ENCODE assay signal across 23 mouse cellular contexts in genomic region chr14:34232340-34232739, GRCm38 (mm10). TPM values are rescaled to one million over a fixed set of nuclear protein-coding genes. Genes with fewer than 3 reads are reported as not detected.
"Had no signal": no experiment of that assay in that cellular context is flagged by ENCODE, and none has a peak within 500 bp of the region (broad histone marks: within the 10 kb centered on the region; RNA-seq: fewer than 3 reads in every experiment).

No protein-coding gene starts in this region.

- DNase-seq: gastrocnemius, adult 2 months; gastrocnemius, postnatal 10 days; gastrocnemius, postnatal 25 days; heart, postnatal 10 days; heart, postnatal 4 days; kidney, adult 18-20 months; kidney, adult 8-10 months; kidney, postnatal 10 days; kidney, postnatal 25 days; kidney, postnatal 4 days; liver; liver, embryonic 13.5 days had no signal

- H3K4me3 ChIP-seq: gastrocnemius, adult 2 months; heart, embryonic 10.5 days; heart, embryonic 12.5 days; hindbrain, embryonic 10.5 days; hindbrain, embryonic 12.5 days; layer of hippocampus, adult 2 months; left cerebral cortex, adult 2 months; limb, embryonic 10.5 days; limb, embryonic 12.5 days; liver, embryonic 13.5 days; liver, embryonic 15.5 days had no signal

- H3K27me3 ChIP-seq: heart, embryonic 12.5 days; hindbrain, embryonic 12.5 days; limb, embryonic 12.5 days; liver, embryonic 13.5 days; liver, embryonic 15.5 days had no signal

- H3K27ac ChIP-seq: gastrocnemius, adult 2 months; heart, embryonic 10.5 days; hindbrain, embryonic 10.5 days; hindbrain, embryonic 12.5 days; hindbrain, embryonic 14.5 days; layer of hippocampus, adult 2 months; left cerebral cortex, adult 2 months; limb, embryonic 10.5 days; limb, embryonic 12.5 days; liver, embryonic 13.5 days; liver, embryonic 15.5 days had no signal

- H3K9ac ChIP-seq: heart, embryonic 12.5 days; hindbrain, embryonic 12.5 days; hindbrain, embryonic 14.5 days; limb, embryonic 12.5 days; liver, embryonic 13.5 days; liver, embryonic 15.5 days had no signal

- H3K36me3 ChIP-seq: heart, embryonic 10.5 days; hindbrain, embryonic 10.5 days; hindbrain, embryonic 12.5 days; limb, embryonic 10.5 days; limb, embryonic 12.5 days; liver, embryonic 15.5 days had no signal

RNA-seq across cellular contexts. Expression of gene Syt15, which starts 12.9 kb away (rescaled TPM):
- total RNA-seq: granulocyte monocyte progenitor cell, adult 5-6 weeks had no signal

RNA-seq across cellular contexts. Expression of gene Gprin2, which starts 30.9 kb away (rescaled TPM):
- total RNA-seq: granulocyte monocyte progenitor cell, adult 5-6 weeks had no signal
